Mouse (Mus musculus): ENCODE data around the gene Tex13a. TPM values are rescaled to one million over a fixed set of nuclear protein-coding genes. Genes with fewer than 3 reads are reported as not detected.

The Tex13a gene
- polyA plus RNA-seq (2015; fragmentation: Nextera tagmentation; extraction: Ambion mirVana), result not detected in 2 replicates

DNA sequence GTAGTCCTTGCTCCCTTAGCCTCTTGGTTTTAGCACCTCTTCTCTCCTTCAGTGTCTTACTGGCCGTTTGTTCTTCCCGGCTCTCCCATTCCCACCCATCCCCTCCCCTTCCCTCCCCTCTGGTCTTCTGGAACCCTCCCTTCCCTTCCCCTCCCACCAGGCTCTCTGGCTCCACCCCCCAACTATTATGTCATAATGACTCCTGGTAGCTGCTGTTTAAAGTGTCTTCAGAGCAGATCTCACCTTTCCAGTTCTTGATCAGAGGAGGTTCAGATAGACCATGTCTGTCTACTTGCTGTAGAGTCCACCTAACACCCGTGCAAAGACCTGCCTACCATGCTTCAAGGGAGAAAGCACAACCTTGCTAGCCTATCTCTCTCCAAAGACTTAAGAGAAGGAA, at the start of gene Tex13a:
TSS of gene Tex13a (minus strand) at position 101 of the 400 bp plus-strand sequence.
- Histone ChIP-seq H3K27me3 (ENCODE audit: insufficient read depth, low read length) (no peaks in the 10 kb centered on the region), H3K4me2 (ENCODE audit: low read length) (no peak within 1 kb of the TSS), H3K9ac (ENCODE audit: low read depth, low read length) (no peak within 1 kb of the TSS), H3K36me3 (ENCODE audit: insufficient read depth, low read length) (no peaks in the 10 kb centered on the region), H3K4me1 (replicated peaks; ENCODE audit: insufficient read depth, low read length) (no peaks in the 10 kb centered on the region), H3K4me3 (replicated peaks; ENCODE audit: low read depth, low read length) (no peak within 1 kb of the TSS), H3K27ac (no peak within 1 kb of the TSS), H3K9me3 (replicated peaks; ENCODE audit: low read length) (no peaks in the 10 kb centered on the region)
- TF ChIP-seq CTCF (IDR thresholded peaks at IDR 0.05; ENCODE audit: low read depth), result no peak
- 79% methylated on average over 3 of the region's 3 CpGs for WGBS
- DNase-seq (ENCODE audit: low spot score) (no peak), ATAC-seq (replicated peaks; ENCODE audit: low FRiP score, low read depth) (no peak)

- TF ChIP-seq CTCF (IDR thresholded peaks at IDR 0.05; ENCODE audit: low read depth), result no peak
- H3K36me3 ChIP-seq (ENCODE audit: insufficient read depth, low read length), result no peaks in the 10 kb centered on the region
- ATAC-seq (replicated peaks; ENCODE audit: low FRiP score, low read depth), result no peak
- no peaks in the 10 kb centered on the region for H3K9me3 ChIP-seq (replicated peaks; ENCODE audit: low read length)
- H3K27me3 ChIP-seq (ENCODE audit: insufficient read depth, low read length), result no peaks in the 10 kb centered on the region
- no peak overlapping the region for H3K27ac ChIP-seq
- no peak overlapping the region for H3K4me2 ChIP-seq (ENCODE audit: low read length)
- no peaks in the 10 kb centered on the region for H3K4me1 ChIP-seq (replicated peaks; ENCODE audit: insufficient read depth, low read length)
- 41% methylated on average over 4 of the region's 4 CpGs for WGBS
- DNase-seq (ENCODE audit: low spot score), result peak; percentile 0
- no peak overlapping the region for H3K9ac ChIP-seq (ENCODE audit: low read depth, low read length)
- no peak overlapping the region for H3K4me3 ChIP-seq (replicated peaks; ENCODE audit: low read depth, low read length)
Observed at GRCm38 (mm10) chrX:138234626-138235025, 25.2 kb upstream of the Tex13a start.

- Histone ChIP-seq H3K9me3 (replicated peaks; ENCODE audit: low read length) (no peaks in the 10 kb centered on the region), H3K4me3 (replicated peaks; ENCODE audit: low read depth, low read length) (no peak overlapping the region), H3K36me3 (ENCODE audit: insufficient read depth, low read length) (no peaks in the 10 kb centered on the region), H3K27ac (no peak overlapping the region), H3K9ac (ENCODE audit: low read depth, low read length) (no peak overlapping the region), H3K4me2 (ENCODE audit: low read length) (no peak overlapping the region), H3K27me3 (ENCODE audit: insufficient read depth, low read length) (no peaks in the 10 kb centered on the region), H3K4me1 (replicated peaks; ENCODE audit: insufficient read depth, low read length) (no peaks in the 10 kb centered on the region)
- TF ChIP-seq CTCF (IDR thresholded peaks at IDR 0.05; ENCODE audit: low read depth), result peak; percentile 69
- no peak for ATAC-seq (replicated peaks; ENCODE audit: low FRiP score, low read depth)
- 15% methylated on average over 3 of the region's 3 CpGs for WGBS
- DNase-seq (ENCODE audit: low spot score), result peak; percentile 46
Observed at GRCm38 (mm10) chrX:138170146-138170545, 39.2 kb downstream of the Tex13a start.
